Comparison of ENCODE assay signal across 8 mouse cellular contexts in the genomic region with DNA sequence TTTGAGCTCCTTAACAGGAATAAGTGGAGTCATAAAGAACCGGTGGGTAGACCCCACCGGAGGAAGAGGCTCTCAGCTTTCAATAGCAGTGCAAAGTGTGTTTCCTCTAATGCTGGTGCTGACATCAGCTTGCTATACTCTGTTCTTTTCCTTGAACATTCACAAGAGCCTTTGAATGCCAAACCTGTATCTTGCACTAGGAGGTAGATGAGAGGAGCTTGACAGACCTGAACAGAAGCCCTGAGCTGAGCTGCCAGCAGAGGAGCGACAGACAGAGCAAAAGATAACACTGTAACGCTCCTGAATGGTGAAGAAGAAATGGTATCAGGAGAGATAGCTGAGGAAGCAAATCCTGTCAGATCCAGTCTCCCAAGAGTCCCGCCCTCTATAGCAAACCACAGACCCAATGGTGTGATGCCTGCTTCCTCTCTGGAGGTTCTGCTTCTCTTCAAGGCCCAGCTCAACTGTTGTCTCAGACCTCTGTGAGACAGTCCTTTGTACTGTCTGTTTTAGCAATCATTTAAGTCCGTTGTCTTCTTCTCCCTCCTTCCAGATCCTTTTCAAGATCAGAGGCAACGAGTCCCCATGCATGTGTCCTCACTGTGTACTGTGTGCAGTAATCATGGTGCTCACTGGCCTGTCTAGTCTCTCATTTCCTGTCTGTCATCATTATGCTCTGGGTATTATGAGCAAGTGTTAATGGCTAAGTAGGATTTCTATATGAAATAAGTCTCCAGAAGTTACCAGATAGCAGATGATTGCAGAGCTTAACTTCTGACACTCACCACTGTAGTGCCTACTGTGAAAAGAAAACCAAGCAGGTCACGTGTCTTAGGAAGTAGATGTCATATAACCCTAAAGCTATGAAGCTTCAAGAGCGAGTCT. TPM values are rescaled to one million over a fixed set of nuclear protein-coding genes. Genes with fewer than 3 reads are reported as not detected.
DNase-seq lines count a peak whose midpoint lies in the region; ATAC-seq and TF ChIP-seq lines count a peak whose summit lies in the region.

No protein-coding gene starts in this region.

- no peaks in the 10 kb centered on the region for H3K36me3 ChIP-seq in kidney, embryonic 16.5 days (ENCODE audit: insufficient read depth, low read length)
- H3K36me3 ChIP-seq in MEL (ENCODE audit: control insufficient read depth in 1 of 2, insufficient read depth in 2 of 2, low read length in 2 of 2): peaks cover 0 to 3% of the 10 kb centered on the region in 2 experiments; a peak in 1 of 4 replicates
- H3K36me3 ChIP-seq in embryonic facial prominence, embryonic 12.5 days: 0 out of 2 replicates have a peak, but pooled peaks cover 3% of the 10 kb centered on the region
- H3K36me3 ChIP-seq in liver, embryonic 14.5 days (replicated peaks; ENCODE audit: control insufficient read depth, insufficient read depth, low read depth): no peaks in the 10 kb centered on the region

- H3K4me2 ChIP-seq in kidney, embryonic 16.5 days (replicated peaks; ENCODE audit: low read depth, low read length): no peak overlapping the region
- no peak overlapping the region for H3K4me2 ChIP-seq in embryonic facial prominence, embryonic 12.5 days (replicated peaks)
- H3K4me2 ChIP-seq in liver, embryonic 14.5 days (ENCODE audit: low read depth): peak overlapping the region; percentile 32

- 53% methylated on average over 9 of the region's 9 CpGs for WGBS in kidney, embryonic 16.5 days
- 77% methylated on average over 9 of the region's 9 CpGs for WGBS in embryonic facial prominence, embryonic 12.5 days
- WGBS in liver, embryonic 14.5 days (ENCODE audit: insufficient replicate concordance): 16% methylated on average over 9 of the region's 9 CpGs

- TF ChIP-seq EP300 in MEL (IDR thresholded peaks at IDR 0.05; ENCODE audit: low read depth in 1 of 2, low read length in 2 of 2): peak in 1 of 2 experiments; percentile 36; a peak in 1 of 4 replicates
- no peak for TF ChIP-seq EP300 in liver, embryonic 14.5 days (IDR thresholded peaks at IDR 0.05; ENCODE audit: low read depth)

- intact Hi-C loops in gastrocnemius, postnatal 14 days (cut with DNase I; ENCODE audit: low total_unique reads): loop anchor here (10.0 kb wide), 1 partner anchor 420 kb away; no protein-coding TSS in a partner anchor

- peaks cover 7% of the 10 kb centered on the region; the same call in 1 of the 2 replicates for H3K4me1 ChIP-seq in kidney, embryonic 16.5 days (ENCODE audit: insufficient read depth, low read length)
- H3K4me1 ChIP-seq in MEL (ENCODE audit: control insufficient read depth in 1 of 2, insufficient read depth in 2 of 2, low read length in 2 of 2): peaks cover 2 to 17% of the 10 kb centered on the region in 2 experiments; a peak in 3 of 4 replicates
- H3K4me1 ChIP-seq in embryonic facial prominence, embryonic 12.5 days: peaks cover 4% of the 10 kb centered on the region; the same call in 1 of the 2 replicates
- H3K4me1 ChIP-seq in liver, embryonic 14.5 days (replicated peaks; ENCODE audit: control insufficient read depth in 2 of 2, insufficient read depth in 2 of 2, low read length in 1 of 2): peaks cover 0 to 17% of the 10 kb centered on the region in 2 experiments; a peak in 3 of 4 replicates

- no peaks in the 10 kb centered on the region for H3K79me2 ChIP-seq in MEL (ENCODE audit: control insufficient read depth, insufficient read depth, low read length, poor library complexity)

- no peak for DNase-seq in kidney, adult 11 months
- peak; percentile 76 for DNase-seq in MEL (ENCODE audit: low read depth, low spot score)
- no peak for DNase-seq in liver, embryonic 14.5 days (ENCODE audit: low read depth in 3 of 3, low spot score in 3 of 3)
- no peak for DNase-seq in cerebellum, adult 8-10 months
- no peak for DNase-seq in kidney, adult 9 months
- DNase-seq in gastrocnemius, postnatal 14 days: no peak

- H3K9me3 ChIP-seq in kidney, embryonic 16.5 days (ENCODE audit: low read length): no peaks in the 10 kb centered on the region
- H3K9me3 ChIP-seq in MEL (replicated peaks; ENCODE audit: insufficient read depth, low read length): no peaks in the 10 kb centered on the region
- H3K9me3 ChIP-seq in embryonic facial prominence, embryonic 12.5 days: no peaks in the 10 kb centered on the region
- no peaks in the 10 kb centered on the region for H3K9me3 ChIP-seq in liver, embryonic 14.5 days (ENCODE audit: control insufficient read depth, low read length)

- H3K27me3 ChIP-seq in kidney, embryonic 16.5 days (ENCODE audit: insufficient read depth, low read length): no peaks in the 10 kb centered on the region
- H3K27me3 ChIP-seq in MEL (ENCODE audit: control insufficient read depth in 1 of 2, insufficient read depth in 2 of 2, low read length in 2 of 2): no peaks in the 10 kb centered on the region
- no peaks in the 10 kb centered on the region for H3K27me3 ChIP-seq in embryonic facial prominence, embryonic 12.5 days
- no peaks in the 10 kb centered on the region for H3K27me3 ChIP-seq in liver, embryonic 14.5 days (ENCODE audit: control insufficient read depth, insufficient read depth, low read length)

- no peak for TF ChIP-seq RAD21 in MEL (IDR thresholded peaks at IDR 0.05; ENCODE audit: low read depth, low read length)

- H3K4me3 ChIP-seq in kidney, embryonic 16.5 days (ENCODE audit: low read length): no peak overlapping the region
- H3K4me3 ChIP-seq in MEL (ENCODE audit: control insufficient read depth in 1 of 2, insufficient read depth in 1 of 2, low read depth in 2 of 2, low read length in 2 of 2): peak overlapping the region; percentile 49 to 68
- no peak overlapping the region for H3K4me3 ChIP-seq in embryonic facial prominence, embryonic 12.5 days
- H3K4me3 ChIP-seq in liver, embryonic 14.5 days (ENCODE audit: insufficient read depth in 1 of 2, low read depth in 2 of 2, low read length in 2 of 2): no peak overlapping the region

- TF ChIP-seq CTCF in MEL (IDR thresholded peaks at IDR 0.05 in 2 of 3, conservative IDR thresholded peaks at IDR 0.05 in 1 of 3; ENCODE audit: control insufficient read depth in 1 of 3, insufficient read depth in 1 of 3, low read depth in 2 of 3, low read length in 3 of 3, poor library complexity in 1 of 3, severe bottlenecking in 1 of 3): no peak
- no peak for TF ChIP-seq CTCF in liver, embryonic 14.5 days (IDR thresholded peaks at IDR 0.05; ENCODE audit: low read depth)

- peak in 1 of 2 experiments; percentile 51; a peak in 2 of 4 replicates for TF ChIP-seq POLR2A in MEL (IDR thresholded peaks at IDR 0.05; ENCODE audit: control insufficient read depth in 1 of 2, insufficient read depth in 1 of 2, low read depth in 1 of 2, low read length in 2 of 2, poor library complexity in 1 of 2)

- H3K9ac ChIP-seq in kidney, embryonic 16.5 days (replicated peaks; ENCODE audit: low read length): no peak overlapping the region
- peak overlapping the region; percentile 39; the same call in 1 of the 2 replicates for H3K9ac ChIP-seq in MEL (ENCODE audit: control insufficient read depth, low read depth, low read length, poor library complexity, severe bottlenecking)
- no peak overlapping the region for H3K9ac ChIP-seq in embryonic facial prominence, embryonic 12.5 days
- no peak overlapping the region for H3K9ac ChIP-seq in liver, embryonic 14.5 days (replicated peaks)

- H3K27ac ChIP-seq in kidney, embryonic 16.5 days (ENCODE audit: low read length): peak overlapping the region; percentile 63
- H3K27ac ChIP-seq in MEL (ENCODE audit: control insufficient read depth, low read depth, low read length): peak overlapping the region; percentile 36
- 0 out of 2 replicates have a peak overlapping the region, but pooled peaks have one; percentile 30 for H3K27ac ChIP-seq in embryonic facial prominence, embryonic 12.5 days
- no peak overlapping the region for H3K27ac ChIP-seq in liver, embryonic 14.5 days

- ATAC-seq in kidney, embryonic 16.5 days (ENCODE audit: low FRiP score, low TSS enrichment): no peak
- no peak for ATAC-seq in embryonic facial prominence, embryonic 12.5 days (ENCODE audit: insufficient number of reproducible peaks, insufficient read depth, low FRiP score, low TSS enrichment)
- no peak for ATAC-seq in liver, embryonic 14.5 days (ENCODE audit: insufficient read depth)

TF ChIP-seq in MEL, 35 proteins besides CTCF, POLR2A, EP300 and RAD21 (continues in another document):
- no peak for TF ChIP-seq ZC3H11A (IDR thresholded peaks at IDR 0.05; ENCODE audit: low read depth, low read length)
- no peak for TF ChIP-seq NRF1 (IDR thresholded peaks at IDR 0.05; ENCODE audit: insufficient read depth, low read depth, low read length, poor library complexity, severe bottlenecking)
- TF ChIP-seq RCOR1 (IDR thresholded peaks at IDR 0.05; ENCODE audit: low read depth, low read length): no peak
- TF ChIP-seq ETS1 (IDR thresholded peaks at IDR 0.05; ENCODE audit: low read depth, low read length): 0 out of 2 replicates have a peak, but pooled peaks have one; percentile 12
- no peak for TF ChIP-seq MAX (IDR thresholded peaks at IDR 0.05; ENCODE audit: low read length)
- no peak for TF ChIP-seq USF1 (IDR thresholded peaks at IDR 0.05; ENCODE audit: low read depth, low read length)
- no peak for TF ChIP-seq GABPA (IDR thresholded peaks at IDR 0.05; ENCODE audit: low read depth, low read length)
- 0 out of 2 replicates have a peak, but pooled peaks have one; percentile 10 for TF ChIP-seq ZMIZ1 (IDR thresholded peaks at IDR 0.05; ENCODE audit: low read depth, low read length)
- TF ChIP-seq GATA1 (IDR thresholded peaks at IDR 0.05; ENCODE audit: low read depth, low read length): peak; percentile 81
- TF ChIP-seq KAT2A (conservative IDR thresholded peaks at IDR 0.05; ENCODE audit: low read depth, low read length): no peak
- TF ChIP-seq E2F4 (IDR thresholded peaks at IDR 0.05; ENCODE audit: borderline replicate concordance, low read depth, low read length): no peak
- TF ChIP-seq POLR2AphosphoS2 (IDR thresholded peaks at IDR 0.05; ENCODE audit: low read length): no peak
- TF ChIP-seq HCFC1 (IDR thresholded peaks at IDR 0.05; ENCODE audit: low read depth, low read length): no peak
- TF ChIP-seq SMC3 (IDR thresholded peaks at IDR 0.05; ENCODE audit: low read depth, low read length): no peak
- TF ChIP-seq USF2 (IDR thresholded peaks at IDR 0.05; ENCODE audit: borderline replicate concordance in 1 of 2, insufficient read depth in 1 of 2, low read depth in 1 of 2, low read length in 2 of 2): no peak
- no peak for TF ChIP-seq MAFK (IDR thresholded peaks at IDR 0.05; ENCODE audit: borderline replicate concordance, low read depth, low read length)

RNA-seq across cellular contexts. Expression of a gene that starts 43.7 kb away (rescaled TPM):
- polyA plus RNA-seq in kidney, embryonic 16.5 days (2015; fragmentation: Nextera tagmentation; extraction: Ambion mirVana): 29.1 and 31.9 TPM in 2 replicates
- 0.42 and 0.50 TPM in 2 replicates for total RNA-seq in MEL (2012; rRNA removed)
- under 1 TPM in 1 of 2 experiments, not detected in 1; 0.14 TPM for polyA plus RNA-seq in MEL (2012; ENCODE audit: insufficient read depth in 1 of 2, insufficient read length in 2 of 2, low read depth in 1 of 2, low replicate concordance in 2 of 2, missing spikeins in 1 of 2)
- polyA plus RNA-seq in embryonic facial prominence, embryonic 12.5 days (2016; fragmentation: Nextera tagmentation; extraction: Ambion mirVana): 17.3 and 19.9 TPM in 2 replicates
- polyA plus RNA-seq in liver, embryonic 14.5 days (2012; rRNA removed): 2.4 and 3.3 TPM in 2 replicates
- 6.8 and 8.7 TPM in 2 replicates for polyA plus RNA-seq in liver, embryonic 14.5 days (2014; fragmentation: Nextera tagmentation; extraction: Ambion mirVana)
- 1 to 10 TPM in 1 of 2 experiments, under 1 TPM in 1; 0.98 to 1.7 TPM for total RNA-seq in gastrocnemius, postnatal 14 days (2021)

Comparison
In these comparisons a context has a peak if more than half of its experiments do, and no peak if none do; other contexts are left out.
1. H3K4me3 ChIP-seq: peak in MEL (2 of 2); none in kidney, embryonic 16.5 days (single experiment), embryonic facial prominence, embryonic 12.5 days (single experiment) and liver, embryonic 14.5 days (0 of 2).